Mouse (Mus musculus): ENCODE data around the gene Slc51b. TPM values are rescaled to one million over a fixed set of nuclear protein-coding genes. Genes with fewer than 3 reads are reported as not detected.

Slc51b gene
- not detected in 2 replicates for polyA plus RNA-seq (2015; fragmentation: Nextera tagmentation; extraction: Ambion mirVana)

DNA sequence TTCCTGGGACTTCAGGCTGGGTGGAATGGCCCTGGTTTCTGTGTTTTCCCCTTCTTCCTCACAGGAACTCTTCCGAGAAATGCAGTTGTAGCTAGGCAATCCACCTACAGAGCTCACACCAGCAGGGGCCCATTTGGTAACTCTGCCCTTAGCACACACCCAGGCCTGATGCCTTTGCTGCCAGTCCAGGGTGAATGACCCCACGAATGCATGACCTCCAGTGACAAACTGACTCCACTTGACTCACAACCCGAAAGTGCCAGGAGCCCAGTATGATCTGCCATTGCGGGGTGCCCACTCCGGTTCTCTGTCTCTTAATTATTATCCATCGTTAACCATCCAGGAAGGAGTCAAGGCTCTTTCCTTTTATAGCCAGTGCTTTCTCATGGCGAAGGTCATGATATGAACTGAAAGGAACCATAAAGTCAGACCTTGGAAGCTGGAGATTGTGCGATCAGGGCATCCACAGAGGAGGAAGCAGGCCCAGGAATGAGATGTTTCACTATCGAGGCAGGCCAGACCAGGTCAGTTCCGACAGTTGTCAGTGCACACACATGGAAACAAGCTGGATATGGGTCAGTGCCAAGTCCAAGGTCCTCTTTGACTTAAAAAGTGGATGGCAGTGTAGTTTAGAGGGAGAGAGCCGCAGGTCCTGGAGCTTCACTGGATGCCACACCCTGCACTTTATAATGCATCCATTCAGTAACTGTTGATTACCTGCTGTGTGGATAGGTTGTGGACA, at the start of gene Slc51b:
Gene Slc51b, minus strand, starts transcription at position 196 of the 742 bp plus-strand sequence.
- 82% methylated on average over 11 of the region's 11 CpGs for WGBS
- Histone ChIP-seq H3K4me1 (ENCODE audit: control insufficient read depth, insufficient read depth, low read depth, low read length) (no peaks in the 10 kb centered on the region), H3K9me3 (ENCODE audit: control insufficient read depth, low read length) (no peaks in the 10 kb centered on the region), H3K27me3 (replicated peaks; ENCODE audit: control insufficient read depth, insufficient read depth, low read length) (no peaks in the 10 kb centered on the region), H3K27ac (ENCODE audit: low read depth, low read length) (no peak within 1 kb of the TSS), H3K4me2 (ENCODE audit: low read length) (no peak within 1 kb of the TSS), H3K36me3 (ENCODE audit: control insufficient read depth, insufficient read depth, low read length) (no peaks in the 10 kb centered on the region), H3K9ac (ENCODE audit: low read depth, low read length) (no peak within 1 kb of the TSS), H3K4me3 (ENCODE audit: low read length) (no peak within 1 kb of the TSS)
- no peak for ATAC-seq

GRCm38 (mm10) chr9:65467686-65468085, 44.9 kb upstream of the Slc51b start:
- Histone ChIP-seq H3K27me3 (replicated peaks; ENCODE audit: control insufficient read depth, insufficient read depth, low read length) (no peaks in the 10 kb centered on the region), H3K9me3 (ENCODE audit: control insufficient read depth, low read length) (no peaks in the 10 kb centered on the region), H3K36me3 (ENCODE audit: control insufficient read depth, insufficient read depth, low read length) (peaks cover 21% of the 10 kb centered on the region), H3K9ac (ENCODE audit: low read depth, low read length) (no peak overlapping the region), H3K4me1 (ENCODE audit: control insufficient read depth, insufficient read depth, low read depth, low read length) (peaks cover 3% of the 10 kb centered on the region), H3K4me3 (ENCODE audit: low read length) (no peak overlapping the region), H3K27ac (ENCODE audit: low read depth, low read length) (no peak overlapping the region), H3K4me2 (ENCODE audit: low read length) (no peak overlapping the region)
- WGBS: 63% methylated on average over 11 of the region's 11 CpGs
- ATAC-seq: no peak

- H3K4me3 ChIP-seq (ENCODE audit: low read length): no peak overlapping the region
- no peak overlapping the region for H3K4me2 ChIP-seq (ENCODE audit: low read length)
- H3K27ac ChIP-seq (ENCODE audit: low read depth, low read length): no peak overlapping the region
- H3K9me3 ChIP-seq (ENCODE audit: control insufficient read depth, low read length): no peaks in the 10 kb centered on the region
- H3K4me1 ChIP-seq (ENCODE audit: control insufficient read depth, insufficient read depth, low read depth, low read length): peaks cover 17% of the 10 kb centered on the region
- peaks cover 16% of the 10 kb centered on the region for H3K36me3 ChIP-seq (ENCODE audit: control insufficient read depth, insufficient read depth, low read length)
- no peaks in the 10 kb centered on the region for H3K27me3 ChIP-seq (replicated peaks; ENCODE audit: control insufficient read depth, insufficient read depth, low read length)
- WGBS: 95% methylated on average over 2 of the region's 2 CpGs
- ATAC-seq: no peak
- no peak overlapping the region for H3K9ac ChIP-seq (ENCODE audit: low read depth, low read length)
Observed at GRCm38 (mm10) chr9:65465241-65465640, 42.5 kb upstream of the Slc51b start.

DNA sequence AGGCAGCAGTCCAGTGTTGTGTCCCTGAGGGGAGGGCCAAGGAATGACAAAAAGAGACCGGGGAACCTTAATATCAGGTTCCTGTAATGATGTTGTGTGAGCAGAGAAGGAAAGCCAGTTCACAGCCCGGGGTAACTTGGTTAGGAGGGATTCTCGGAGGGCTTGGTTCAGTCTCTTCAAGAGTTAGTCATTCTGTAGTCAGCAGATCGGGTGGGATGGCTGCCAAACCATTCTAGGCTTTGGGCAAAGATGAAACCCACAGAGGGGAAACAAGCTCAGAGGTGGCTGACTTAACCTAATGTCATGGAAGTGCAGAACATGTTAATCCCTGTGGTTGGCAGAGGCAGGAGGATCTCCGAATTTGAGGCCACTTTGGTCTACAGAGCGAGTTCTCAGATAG, 41.4 kb upstream of the Slc51b start:
- no peak for ATAC-seq
- no peak overlapping the region for H3K27ac ChIP-seq (ENCODE audit: low read depth, low read length)
- no peak overlapping the region for H3K9ac ChIP-seq (ENCODE audit: low read depth, low read length)
- H3K9me3 ChIP-seq (ENCODE audit: control insufficient read depth, low read length): no peaks in the 10 kb centered on the region
- no peaks in the 10 kb centered on the region for H3K27me3 ChIP-seq (replicated peaks; ENCODE audit: control insufficient read depth, insufficient read depth, low read length)
- no peak overlapping the region for H3K4me2 ChIP-seq (ENCODE audit: low read length)
- WGBS: 90% methylated on average over 6 of the region's 6 CpGs
- H3K4me3 ChIP-seq (ENCODE audit: low read length): no peak overlapping the region
- H3K36me3 ChIP-seq (ENCODE audit: control insufficient read depth, insufficient read depth, low read length): peaks cover 11% of the 10 kb centered on the region
- peaks cover 18% of the 10 kb centered on the region for H3K4me1 ChIP-seq (ENCODE audit: control insufficient read depth, insufficient read depth, low read depth, low read length)

DNA sequence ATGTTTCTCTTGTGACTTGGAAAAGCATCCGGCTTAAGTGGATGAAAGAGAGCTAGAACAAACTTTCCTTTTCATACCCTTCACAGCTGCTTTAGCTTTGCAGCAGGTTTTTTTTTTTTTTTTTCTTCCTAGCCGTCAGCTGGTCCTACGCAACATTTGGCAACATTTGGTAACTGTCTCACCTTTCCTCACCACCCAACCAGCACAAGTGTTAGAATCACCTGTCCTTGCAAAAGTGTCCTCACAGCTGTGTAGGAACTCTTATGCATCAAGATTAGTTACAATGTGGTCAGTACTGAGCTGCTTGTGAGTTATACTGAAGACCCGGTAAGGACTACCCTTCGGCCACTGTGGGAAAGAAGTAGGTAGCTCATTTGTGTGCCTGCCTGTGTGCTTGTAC, 39.8 kb upstream of the Slc51b start:
- no peak for ATAC-seq
- Histone ChIP-seq H3K4me1 (ENCODE audit: control insufficient read depth, insufficient read depth, low read depth, low read length) (peaks cover 18% of the 10 kb centered on the region), H3K36me3 (ENCODE audit: control insufficient read depth, insufficient read depth, low read length) (peaks cover 8% of the 10 kb centered on the region), H3K4me3 (ENCODE audit: low read length) (no peak overlapping the region), H3K27me3 (replicated peaks; ENCODE audit: control insufficient read depth, insufficient read depth, low read length) (no peaks in the 10 kb centered on the region), H3K4me2 (ENCODE audit: low read length) (no peak overlapping the region), H3K9me3 (ENCODE audit: control insufficient read depth, low read length) (no peaks in the 10 kb centered on the region), H3K27ac (ENCODE audit: low read depth, low read length) (no peak overlapping the region), H3K9ac (ENCODE audit: low read depth, low read length) (no peak overlapping the region)
- WGBS: 81% methylated on average over 5 of the region's 5 CpGs

GRCm38 (mm10) chr9:65460732-65461442, 38.1 kb upstream of the Slc51b start, which contains the start of gene Spg21:
Spg21 (plus strand) TSS chr9:65460947.
- Histone ChIP-seq H3K27ac (ENCODE audit: low read depth, low read length) (peak within 1 kb of the TSS; percentile 94), H3K4me3 (ENCODE audit: low read length) (peak within 1 kb of the TSS; percentile 97), H3K27me3 (replicated peaks; ENCODE audit: control insufficient read depth, insufficient read depth, low read length) (no peaks in the 10 kb centered on the region), H3K36me3 (ENCODE audit: control insufficient read depth, insufficient read depth, low read length) (peaks cover 7% of the 10 kb centered on the region), H3K4me2 (ENCODE audit: low read length) (peak within 1 kb of the TSS; percentile 85), H3K4me1 (ENCODE audit: control insufficient read depth, insufficient read depth, low read depth, low read length) (peaks cover 18% of the 10 kb centered on the region), H3K9me3 (ENCODE audit: control insufficient read depth, low read length) (no peaks in the 10 kb centered on the region), H3K9ac (ENCODE audit: low read depth, low read length) (peak within 1 kb of the TSS; percentile 95)
- WGBS: under 1% methylated on average over 53 of the region's 53 CpGs
- peak; percentile 97 for ATAC-seq

DNA sequence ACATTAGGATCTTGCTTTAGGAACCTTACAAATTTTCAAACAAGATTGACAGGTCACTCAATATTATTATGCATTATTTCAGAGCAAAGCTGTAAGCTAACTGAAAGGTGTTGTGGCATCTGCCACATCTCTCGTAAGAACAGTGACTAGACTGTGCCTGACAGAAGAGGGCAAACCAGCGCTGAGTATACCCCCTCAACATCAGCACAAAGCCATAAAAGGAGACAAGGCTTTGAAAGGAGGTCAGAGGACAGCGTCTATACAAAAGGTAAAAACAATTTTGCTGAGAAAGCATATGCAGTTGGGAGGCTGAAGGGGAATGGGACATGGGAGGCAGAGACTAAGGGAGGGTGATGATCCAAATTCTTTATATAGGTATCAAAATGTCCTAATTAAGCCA, 37.4 kb upstream of the Slc51b start:
- no peak for ATAC-seq

DNA sequence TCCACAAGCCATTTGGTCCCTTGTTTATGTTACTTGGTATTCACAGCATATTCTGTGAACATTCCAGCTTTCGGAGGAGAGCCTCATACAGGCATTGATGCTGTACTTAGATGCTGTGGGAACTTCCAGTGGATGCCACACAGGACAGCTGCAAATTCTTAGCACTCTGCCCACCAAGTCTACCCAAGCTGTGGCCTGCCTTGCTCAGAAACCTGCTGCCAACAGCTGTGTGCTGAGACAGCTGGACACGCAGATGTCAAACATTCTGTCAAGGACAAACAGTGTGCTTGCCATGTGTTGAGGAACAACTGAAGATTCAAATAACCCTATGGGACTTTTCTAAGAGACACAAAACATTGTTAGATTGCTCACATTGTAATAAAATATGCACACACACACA, 36.2 kb upstream of the Slc51b start:
- no peak overlapping the region for H3K4me2 ChIP-seq (ENCODE audit: low read length)
- H3K36me3 ChIP-seq (ENCODE audit: control insufficient read depth, insufficient read depth, low read length): no peaks in the 10 kb centered on the region
- ATAC-seq: no peak
- H3K9me3 ChIP-seq (ENCODE audit: control insufficient read depth, low read length): no peaks in the 10 kb centered on the region
- WGBS: 88% methylated on average over 2 of the region's 2 CpGs
- H3K4me1 ChIP-seq (ENCODE audit: control insufficient read depth, insufficient read depth, low read depth, low read length): peaks cover 18% of the 10 kb centered on the region
- no peak overlapping the region for H3K4me3 ChIP-seq (ENCODE audit: low read length)
- no peak overlapping the region for H3K9ac ChIP-seq (ENCODE audit: low read depth, low read length)
- no peaks in the 10 kb centered on the region for H3K27me3 ChIP-seq (replicated peaks; ENCODE audit: control insufficient read depth, insufficient read depth, low read length)
- no peak overlapping the region for H3K27ac ChIP-seq (ENCODE audit: low read depth, low read length)

More for the DNA sequence above, 37.4 kb upstream of the Slc51b start:
- H3K27me3 ChIP-seq (replicated peaks; ENCODE audit: control insufficient read depth, insufficient read depth, low read length): no peaks in the 10 kb centered on the region
- peak overlapping the region; percentile 95 for H3K9ac ChIP-seq (ENCODE audit: low read depth, low read length)
- H3K9me3 ChIP-seq (ENCODE audit: control insufficient read depth, low read length): no peaks in the 10 kb centered on the region
- peaks cover 18% of the 10 kb centered on the region for H3K4me1 ChIP-seq (ENCODE audit: control insufficient read depth, insufficient read depth, low read depth, low read length)
- H3K27ac ChIP-seq (ENCODE audit: low read depth, low read length): peak overlapping the region; percentile 94
- peaks cover under 1% of the 10 kb centered on the region; the same call in 1 of the 2 replicates for H3K36me3 ChIP-seq (ENCODE audit: control insufficient read depth, insufficient read depth, low read length)
- H3K4me2 ChIP-seq (ENCODE audit: low read length): peak overlapping the region; percentile 85
- H3K4me3 ChIP-seq (ENCODE audit: low read length): peak overlapping the region; percentile 97
- WGBS: 34% methylated on average over 3 of the region's 3 CpGs

DNA sequence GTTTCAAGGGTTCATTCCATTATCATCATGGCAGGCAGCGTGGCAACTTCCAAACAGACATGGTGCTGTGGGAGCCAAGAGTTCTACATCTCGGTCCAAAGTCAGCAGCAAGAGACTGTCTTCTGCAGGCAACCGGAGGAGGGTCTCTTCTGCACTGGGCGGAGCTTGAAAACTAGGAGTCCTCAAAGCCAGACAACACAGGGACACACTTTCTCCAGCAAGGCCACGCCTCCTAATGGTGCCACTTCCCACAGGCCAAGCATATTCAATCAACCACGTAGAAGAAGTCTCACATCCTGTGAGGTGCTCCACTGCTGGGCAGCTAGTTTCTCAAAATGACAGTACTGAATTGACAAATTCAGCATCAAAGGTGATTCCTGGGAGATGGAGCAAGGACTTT, 25.2 kb upstream of the Slc51b start:
- Histone ChIP-seq H3K27me3 (replicated peaks; ENCODE audit: control insufficient read depth, insufficient read depth, low read length) (no peaks in the 10 kb centered on the region), H3K9ac (ENCODE audit: low read depth, low read length) (no peak overlapping the region), H3K4me3 (ENCODE audit: low read length) (no peak overlapping the region), H3K4me1 (ENCODE audit: control insufficient read depth, insufficient read depth, low read depth, low read length) (no peaks in the 10 kb centered on the region), H3K9me3 (ENCODE audit: control insufficient read depth, low read length) (no peaks in the 10 kb centered on the region), H3K4me2 (ENCODE audit: low read length) (no peak overlapping the region), H3K27ac (ENCODE audit: low read depth, low read length) (no peak overlapping the region), H3K36me3 (ENCODE audit: control insufficient read depth, insufficient read depth, low read length) (peaks cover 33% of the 10 kb centered on the region)
- ATAC-seq: no peak
- 91% methylated on average over 6 of the region's 6 CpGs for WGBS
